Mouse (Mus musculus) liver, postnatal 0 days (tissue): ENCODE results near the gene Rps15a.

ENCODE experiments used
- CTCF ChIP-seq: sonication (generic); IDR thresholded peaks from 2 replicates; pipeline ENCODE4 v1.5.1; 2016; ENCODE audit warnings: antibody characterized with exemption, low read depth
- EP300 ChIP-seq: IDR thresholded peaks from 2 replicates; pipeline ENCODE4 v1.6.1; 2016; ENCODE audit warnings: antibody characterized with exemption, low read depth, mild to moderate bottlenecking

DNA sequence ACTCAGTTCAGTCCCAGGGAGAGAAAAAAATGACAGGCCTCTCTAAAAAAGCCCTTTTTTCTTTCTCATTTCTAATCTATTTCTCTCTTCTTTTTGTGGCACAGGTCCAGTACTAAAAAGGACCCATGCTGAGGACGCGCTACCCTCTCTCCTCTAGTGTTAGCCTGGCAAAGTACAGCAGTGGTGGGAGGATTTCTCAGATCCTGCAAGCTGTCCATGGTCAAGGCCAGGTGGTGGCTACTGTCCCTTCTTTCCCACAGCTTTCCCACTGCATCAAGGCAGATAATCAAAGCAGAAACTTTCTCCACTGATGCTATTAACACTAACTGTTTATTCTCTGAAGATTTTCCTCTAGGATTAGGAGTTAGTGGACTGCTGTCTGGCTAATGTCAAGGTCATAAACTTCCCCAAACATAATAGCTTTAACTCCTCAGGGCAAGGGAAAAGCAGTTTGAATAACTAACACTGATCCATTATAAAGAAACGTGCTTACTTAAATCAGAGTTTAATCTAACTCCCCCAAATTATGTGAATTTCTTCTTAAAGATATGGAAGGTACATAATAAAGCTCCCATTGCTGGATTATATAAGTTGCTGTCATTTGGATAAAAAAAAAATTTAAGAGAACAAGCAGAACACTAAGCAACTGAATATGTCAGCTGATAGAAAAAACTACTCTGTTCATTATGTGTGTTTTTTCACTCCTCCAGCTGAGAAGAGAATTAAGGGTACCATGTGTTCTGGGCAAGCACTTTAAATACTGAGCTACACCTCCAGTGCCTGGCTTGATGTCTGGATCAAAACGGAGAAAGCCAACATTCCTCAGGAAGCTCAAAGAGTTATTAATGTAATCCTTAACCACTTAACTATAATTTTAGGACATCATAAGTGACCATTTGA, 7.8 kb upstream of the Rps15a start:
- TF ChIP-seq CTCF = no peak
- TF ChIP-seq EP300 = no peak
